Mouse (Mus musculus) monocyte, adult 5-6 weeks (primary cell): Measurements from ENCODE around the gene Helq. TPM values are rescaled to one million over a fixed set of nuclear protein-coding genes. Genes with fewer than 3 reads are reported as not detected.

Experiments used
- ATAC-seq: fragments of 153-309, 156-312 bp; replicated peaks from 2 replicates; pipeline ENCODE4 v1.8.0; 2017; ENCODE audit warnings: mild to moderate bottlenecking; ENCODE audit not compliant: low TSS enrichment, insufficient number of reproducible peaks, severe bottlenecking, poor library complexity, low FRiP score
- total RNA-seq: library from RNA; stranded (forward); fragments of 200-1000, 200-491, 200-594 nt; gene quantifications from 3 replicates; pipeline ENCODE4 v1.2.3, GENCODE M21; 2017

Gene Helq
- total RNA-seq, 1 experiment from 2014 or later, result 17.1 TPM

GRCm38 (mm10) chr5:100719235-100720088, 78.9 kb downstream of the Helq start, which contains the start of gene Hpse:
Gene Hpse, minus strand, starts transcription at chr5:100719716.
- ATAC-seq, result 0 out of 2 replicates have a peak, but pooled peaks have one; percentile 19

GRCm38 (mm10) chr5:100716762-100717161, 81.6 kb downstream of the Helq start:
- ATAC-seq, result no peak

Other genes starting within 250 kb of the Helq start
- 887 to 1,580 TPM (median 1,277 TPM) in 3 replicates for gene Plac8, start 226.4 kb downstream of the Helq start, total RNA-seq
- gene Coq2, start 123.5 kb downstream of the Helq start, total RNA-seq, result 35.1 to 44.1 TPM (median 40.2 TPM) in 3 replicates
- gene Hpse, start 78.9 kb downstream of the Helq start, total RNA-seq, result 31.8 to 34.5 TPM (median 33.4 TPM) in 3 replicates
- 84.3 to 144 TPM (median 142 TPM) in 3 replicates for gene Mrps18c, start within 50 bp of the Helq start, total RNA-seq
- gene Abraxas1, start 22.4 kb upstream of the Helq start, total RNA-seq, result 13.2 to 47.0 TPM (median 14.1 TPM) in 3 replicates
- gene Gpat3, start 47.1 kb upstream of the Helq start, total RNA-seq, result 0.87 to 2.1 TPM (median 1.6 TPM) in 3 replicates